Mouse (Mus musculus) hindbrain, postnatal 0 days (tissue): ENCODE data around the gene 1600015I10Rik. TPM values are rescaled to one million over a fixed set of nuclear protein-coding genes. Genes with fewer than 3 reads are reported as not detected.
"Not testable (repeated sequence)": the region's sequence is repeated elsewhere in the genome, so short reads cannot be mapped to it uniquely, and the experiment has no call there.

Source experiments
- ATAC-seq: fragments of 200-750 bp; cut with Nextera tagmentation; 2 replicates; pipeline ENCODE4 v1.8.0; 2017; ENCODE audit warnings: mild to moderate bottlenecking, moderate TSS enrichment, moderate library complexity
- DNase-seq: peaks from one replicate; pipeline ENCODE4 v3.0.0-alpha.2; 2015; ENCODE audit warnings: low spot score
- H3K27ac ChIP-seq: fragments of 300-500 bp; sonication (generic); 2 replicates; pipeline ENCODE4 v1.5.1; 2014; ENCODE audit warnings: mild to moderate bottlenecking
- H3K27me3 ChIP-seq: fragments of 300-500 bp; sonication (generic); 2 replicates; pipeline ENCODE4 v1.6.1; 2014; ENCODE audit warnings: low read length, mixed read lengths; ENCODE audit not compliant: insufficient read depth
- H3K36me3 ChIP-seq: fragments of 300-500 bp; sonication (generic); 2 replicates; pipeline ENCODE4 v1.6.1; 2014; ENCODE audit warnings: low read length, mixed read lengths; ENCODE audit not compliant: insufficient read depth
- H3K4me1 ChIP-seq: fragments of 300-500 bp; sonication (generic); 2 replicates; pipeline ENCODE4 v1.6.1; 2014; ENCODE audit warnings: antibody characterized with exemption, low read length, mixed read lengths; ENCODE audit not compliant: insufficient read depth
- H3K4me2 ChIP-seq: fragments of 300-500 bp; sonication (generic); 2 replicates; pipeline ENCODE4 v1.6.1; 2014; ENCODE audit warnings: low read depth, mild to moderate bottlenecking, low read length, moderate library complexity, mixed read lengths
- H3K4me3 ChIP-seq: fragments of 300-500 bp; sonication (generic); 2 replicates; pipeline ENCODE4 v1.5.1; 2014; ENCODE audit warnings: low read length
- H3K9ac ChIP-seq: fragments of 300-500 bp; sonication (generic); replicated peaks from 2 replicates; pipeline ENCODE4 v1.6.1; 2014; ENCODE audit warnings: mild to moderate bottlenecking, low read length, moderate library complexity, mixed read lengths
- H3K9me3 ChIP-seq: fragments of 300-500 bp; sonication (generic); 2 replicates; pipeline ENCODE4 v1.6.1; 2016; ENCODE audit warnings: low read length, mixed read lengths
- CTCF ChIP-seq: IDR thresholded peaks from 2 replicates; pipeline ENCODE4 v1.5.1; 2016; ENCODE audit warnings: antibody characterized with exemption, control low read depth, low read depth
- WGBS: fragments of 180-500 bp; shearing (Covaris S2); extraction: QIAGEN DNeasy Blood & Tissue Kit; methylation state at CpG from one replicate; pipeline ENCODE4 v1.1.7; 2014; 5-methylcytosine and 5-hydroxymethylcytosine counted together
- polyA plus RNA-seq: library from polyadenylated mRNA; unstranded; fragments of >200 nt; fragmentation: Nextera tagmentation; extraction: Ambion mirVana; gene quantifications from 2 replicates; pipeline ENCODE4 v1.2.1, GENCODE M21; 2015
- total RNA-seq: library from RNA; depleted of rRNA; stranded (reverse); fragments of >200 nt; gene quantifications from 2 replicates; pipeline ENCODE4 v1.2.3, GENCODE M21; 2014; rRNA removed

1600015I10Rik gene
- total and polyA plus RNA-seq, 2 experiments from 2014 or later, result not detected

DNA sequence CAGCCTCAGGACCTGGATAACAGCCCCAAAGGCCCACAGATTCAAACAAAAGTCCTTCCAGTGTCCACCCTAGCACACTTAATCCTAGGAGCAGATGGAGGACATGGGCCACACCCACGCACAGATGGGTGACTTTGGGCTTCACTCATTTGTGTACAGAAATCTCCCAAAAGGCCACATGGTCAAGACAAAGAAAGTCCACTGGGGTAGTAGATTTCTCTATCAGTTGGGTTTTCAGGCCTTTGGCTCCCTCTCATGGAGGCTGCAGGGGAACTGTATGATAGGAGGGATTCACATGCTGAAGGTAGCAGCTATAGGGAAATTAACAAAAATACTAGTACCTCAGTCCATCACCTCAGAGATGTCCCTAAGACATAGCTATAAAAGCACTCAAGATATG is 28.4 kb downstream of the 1600015I10Rik start:
- H3K9ac ChIP-seq, result no peak overlapping the region
- H3K4me1 ChIP-seq, result no peaks in the 10 kb centered on the region
- DNase-seq (peak; percentile 83), ATAC-seq (peak; percentile 80)
- no peak overlapping the region for H3K27ac ChIP-seq
- no peaks in the 10 kb centered on the region for H3K9me3 ChIP-seq
- no peaks in the 10 kb centered on the region for H3K36me3 ChIP-seq
- H3K27me3 ChIP-seq, result no peaks in the 10 kb centered on the region
- TF ChIP-seq CTCF, result peak; percentile 80
- 54% methylated on average over 1 of the region's 1 CpGs for WGBS
- H3K4me2 ChIP-seq, result no peak overlapping the region
- H3K4me3 ChIP-seq, result no peak overlapping the region

DNA sequence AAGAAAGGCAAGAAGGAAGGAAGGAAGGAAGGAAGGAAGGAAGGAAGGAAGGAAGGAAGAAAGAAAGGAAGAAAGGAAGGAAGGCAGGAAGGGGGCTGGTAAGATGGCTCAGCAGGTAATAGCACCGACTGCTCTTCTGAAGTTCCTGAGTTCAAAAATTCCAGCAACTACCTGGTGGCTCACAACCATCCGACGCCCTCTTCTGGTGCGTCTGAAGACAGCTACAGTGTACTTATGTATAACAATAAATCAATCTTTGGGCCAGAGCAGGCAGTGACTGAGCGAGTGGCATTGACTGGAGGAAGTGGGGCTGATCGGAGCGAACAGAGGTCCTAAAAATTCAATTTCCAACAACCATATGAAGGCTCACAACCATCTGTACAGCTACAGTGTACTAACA is 29.5 kb downstream of the 1600015I10Rik start:
- H3K27me3 ChIP-seq, ATAC-seq, H3K9ac ChIP-seq, H3K36me3 ChIP-seq, H3K4me3 ChIP-seq, H3K4me2 ChIP-seq, H3K4me1 ChIP-seq, H3K9me3 ChIP-seq, H3K27ac ChIP-seq: not testable (repeated sequence)
- peak; percentile 49 for TF ChIP-seq CTCF
- peak; percentile 39 for DNase-seq
- WGBS, result 33% methylated on average over 7 of the region's 7 CpGs

DNA sequence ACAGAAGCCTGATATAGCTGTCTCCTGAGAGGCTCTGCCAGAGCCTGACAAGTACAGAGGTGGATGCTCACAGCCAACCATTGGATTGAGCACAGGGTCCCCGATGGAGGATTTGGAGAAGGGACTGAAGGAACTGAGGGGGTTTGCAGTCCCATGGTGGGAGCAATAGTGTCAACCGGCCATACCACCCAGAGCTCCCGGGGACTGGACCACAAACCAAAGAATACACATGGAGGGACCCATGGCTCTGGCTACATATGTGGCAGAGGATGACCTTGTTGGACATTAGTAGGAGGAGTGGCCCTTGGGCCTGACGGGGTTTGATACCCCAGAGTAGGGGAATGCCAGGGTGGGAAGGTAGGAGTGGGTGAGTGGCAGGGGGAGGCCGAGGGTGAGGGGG is 37.0 kb downstream of the 1600015I10Rik start:
- H3K4me2 ChIP-seq, H3K27me3 ChIP-seq, ATAC-seq, DNase-seq, H3K4me3 ChIP-seq, H3K9ac ChIP-seq, H3K4me1 ChIP-seq, H3K27ac ChIP-seq, H3K9me3 ChIP-seq, H3K36me3 ChIP-seq: not testable (repeated sequence)
- 84% methylated on average over 5 of the region's 5 CpGs for WGBS

DNA sequence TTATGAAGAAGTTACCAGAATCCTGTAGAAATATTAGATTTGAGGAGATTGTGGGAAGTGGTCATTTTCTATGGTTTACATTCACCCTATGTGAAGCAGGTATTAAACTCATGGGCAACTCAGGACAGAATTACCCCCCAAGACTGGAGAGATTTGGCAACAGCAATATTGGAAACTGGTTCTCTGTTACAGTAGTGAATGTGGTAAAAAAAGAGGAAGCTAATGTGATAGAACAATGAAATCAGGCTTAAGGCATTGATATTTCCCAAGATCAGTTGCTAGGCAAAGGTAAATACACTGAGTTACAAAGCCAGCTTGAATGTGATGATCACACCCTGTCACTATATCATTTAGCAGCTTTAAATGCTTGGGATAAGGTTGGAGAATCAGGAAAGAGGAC is 38.2 kb downstream of the 1600015I10Rik start:
- no peaks in the 10 kb centered on the region for H3K27me3 ChIP-seq
- no peaks in the 10 kb centered on the region for H3K4me1 ChIP-seq
- ATAC-seq (no peak), DNase-seq (no peak)
- no peaks in the 10 kb centered on the region for H3K9me3 ChIP-seq
- no peak overlapping the region for H3K4me2 ChIP-seq
- no peak overlapping the region for H3K27ac ChIP-seq
- H3K36me3 ChIP-seq, result no peaks in the 10 kb centered on the region
- H3K9ac ChIP-seq, result no peak overlapping the region
- no peak for TF ChIP-seq CTCF
- H3K4me3 ChIP-seq, result no peak overlapping the region

DNA sequence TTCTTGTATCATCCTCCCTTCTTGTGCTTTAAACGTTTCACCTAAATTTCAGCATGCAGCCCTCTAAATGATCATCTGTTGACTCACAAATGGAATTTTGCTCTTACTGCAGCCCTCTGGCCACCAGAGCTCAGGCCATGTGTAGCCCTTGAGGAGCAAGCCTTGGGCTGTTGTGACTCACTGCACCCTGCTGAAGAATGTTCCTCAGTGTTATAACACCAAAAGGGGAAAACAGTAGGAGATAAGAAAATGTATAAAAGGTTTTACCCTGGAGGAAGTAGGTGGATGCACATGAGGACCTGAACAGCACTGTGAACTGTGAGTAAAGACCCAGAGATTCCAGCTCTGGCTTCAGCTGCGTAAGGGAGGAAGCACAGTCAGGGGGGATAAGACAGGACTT is 45.0 kb downstream of the 1600015I10Rik start, which contains the start of gene Doxl2:
TSS of gene Doxl2 (plus strand) at position 301 of the 400 bp plus-strand sequence.
- Histone ChIP-seq H3K27me3 (no peaks in the 10 kb centered on the region), H3K27ac (no peak within 1 kb of the TSS), H3K9me3 (no peaks in the 10 kb centered on the region), H3K36me3 (no peaks in the 10 kb centered on the region), H3K4me1 (no peaks in the 10 kb centered on the region), H3K4me3 (no peak within 1 kb of the TSS), H3K9ac (no peak within 1 kb of the TSS), H3K4me2 (no peak within 1 kb of the TSS)
- DNase-seq (no peak), ATAC-seq (no peak)
- 90% methylated on average over 2 of the region's 2 CpGs for WGBS
- no peak for TF ChIP-seq CTCF

GRCm38 (mm10) chr6:48979616-48980015 is 49.9 kb downstream of the 1600015I10Rik start:
- DNase-seq (no peak), ATAC-seq (no peak)
- 54% methylated on average over 1 of the region's 1 CpGs for WGBS
- no peaks in the 10 kb centered on the region for H3K4me1 ChIP-seq
- H3K36me3 ChIP-seq, result no peaks in the 10 kb centered on the region
- TF ChIP-seq CTCF, result no peak
- no peaks in the 10 kb centered on the region for H3K9me3 ChIP-seq
- no peak overlapping the region for H3K4me3 ChIP-seq
- no peak overlapping the region for H3K9ac ChIP-seq
- no peaks in the 10 kb centered on the region for H3K27me3 ChIP-seq
- H3K4me2 ChIP-seq, result no peak overlapping the region
- H3K27ac ChIP-seq, result no peak overlapping the region

DNA sequence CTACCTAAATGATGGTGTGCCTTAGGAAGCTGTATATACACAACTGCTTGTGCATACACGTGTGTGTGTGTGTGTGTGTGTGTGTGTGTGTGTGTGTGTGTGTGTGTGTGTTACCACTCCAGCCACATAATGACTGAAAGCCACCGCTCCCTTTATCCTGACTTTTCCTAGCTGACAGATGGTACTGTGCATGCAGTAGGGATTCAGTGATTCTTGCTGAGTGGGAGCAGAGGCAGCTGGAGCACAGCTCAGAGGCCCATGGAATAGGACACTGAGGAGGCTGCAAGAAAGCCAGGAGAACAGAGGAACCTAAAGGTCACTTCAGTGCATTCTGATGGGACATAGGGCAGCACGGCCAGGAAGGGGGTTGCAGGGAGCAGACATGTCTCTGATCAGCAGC is 52.6 kb downstream of the 1600015I10Rik start:
- Histone ChIP-seq H3K27ac (no peak overlapping the region), H3K27me3 (no peaks in the 10 kb centered on the region), H3K4me1 (no peaks in the 10 kb centered on the region), H3K36me3 (no peaks in the 10 kb centered on the region), H3K4me3 (no peak overlapping the region), H3K9ac (no peak overlapping the region), H3K4me2 (no peak overlapping the region), H3K9me3 (no peaks in the 10 kb centered on the region)
- TF ChIP-seq CTCF, result no peak
- ATAC-seq (no peak), DNase-seq (no peak)
- WGBS, result 62% methylated on average over 3 of the region's 3 CpGs

Other genes with a start within 250 kb of the 1600015I10Rik start
- 0.78 and 1.6 TPM in 2 replicates for gene Gimap4, start 245.3 kb upstream of the 1600015I10Rik start, total RNA-seq
- 0.56 and 0.66 TPM in 2 replicates for gene Gimap4, start 245.3 kb upstream of the 1600015I10Rik start, polyA plus RNA-seq
- 3.5 and 5.7 TPM in 2 replicates for gene Gimap6, start 221.7 kb upstream of the 1600015I10Rik start, total RNA-seq
- gene Gimap6, start 221.7 kb upstream of the 1600015I10Rik start, polyA plus RNA-seq, result 6.7 and 7.1 TPM in 2 replicates
- gene Gm28053, start 211.3 kb upstream of the 1600015I10Rik start, total RNA-seq, result not detected in 2 replicates
- gene Gm28053, start 211.3 kb upstream of the 1600015I10Rik start, polyA plus RNA-seq, result not detected in 2 replicates
- not detected in 2 replicates for gene Gimap7, start 211.3 kb upstream of the 1600015I10Rik start, total RNA-seq
- gene Gimap7, start 211.3 kb upstream of the 1600015I10Rik start, polyA plus RNA-seq, result not detected in 2 replicates
- gene Gimap1, start 190.8 kb upstream of the 1600015I10Rik start, total RNA-seq, result 4.1 and 4.5 TPM in 2 replicates
- gene Gimap1, start 190.8 kb upstream of the 1600015I10Rik start, polyA plus RNA-seq, result 2.8 and 3.7 TPM in 2 replicates
- 0.68 and 5.1 TPM in 2 replicates for gene Gimap5, start 183.7 kb upstream of the 1600015I10Rik start, total RNA-seq
- 1.9 and 2.4 TPM in 2 replicates for gene Gimap5, start 183.7 kb upstream of the 1600015I10Rik start, polyA plus RNA-seq
- gene Gimap3, start 159.0 kb upstream of the 1600015I10Rik start, total RNA-seq, result not detected in 2 replicates
- not detected in 2 replicates for gene Gimap3, start 159.0 kb upstream of the 1600015I10Rik start, polyA plus RNA-seq
- gene Tmem176a, start 89.0 kb upstream of the 1600015I10Rik start, total RNA-seq, result 27.2 and 45.4 TPM in 2 replicates
- gene Tmem176a, start 89.0 kb upstream of the 1600015I10Rik start, polyA plus RNA-seq, result 35.8 and 40.1 TPM in 2 replicates
- 81.9 and 108 TPM in 2 replicates for gene Tmem176b, start 88.4 kb upstream of the 1600015I10Rik start, total RNA-seq
- gene Tmem176b, start 88.4 kb upstream of the 1600015I10Rik start, polyA plus RNA-seq, result 148 and 152 TPM in 2 replicates
- gene Aoc1, start 57.0 kb upstream of the 1600015I10Rik start, total RNA-seq, result 0.42 TPM in 1 of 2 replicates, not detected in the other
- 0.06 and 0.11 TPM in 2 replicates for gene Aoc1, start 57.0 kb upstream of the 1600015I10Rik start, polyA plus RNA-seq
- gene Doxl2, start 45.1 kb downstream of the 1600015I10Rik start, total RNA-seq, result not detected in 2 replicates
- not detected in 2 replicates for gene Doxl2, start 45.1 kb downstream of the 1600015I10Rik start, polyA plus RNA-seq
- gene Svs1, start 57.0 kb downstream of the 1600015I10Rik start, total RNA-seq, result not detected in 2 replicates
- gene Svs1, start 57.0 kb downstream of the 1600015I10Rik start, polyA plus RNA-seq, result not detected in 2 replicates
- 0.29 and 0.89 TPM in 2 replicates for gene Gpnmb, start 106.7 kb downstream of the 1600015I10Rik start, total RNA-seq
- gene Gpnmb, start 106.7 kb downstream of the 1600015I10Rik start, polyA plus RNA-seq, result 0.44 and 0.45 TPM in 2 replicates
- 19.9 and 53.1 TPM in 2 replicates for gene Malsu1, start 143.9 kb downstream of the 1600015I10Rik start, total RNA-seq
- 97.4 and 99.8 TPM in 2 replicates for gene Malsu1, start 143.9 kb downstream of the 1600015I10Rik start, polyA plus RNA-seq